Mouse (Mus musculus): ENCODE measurements around the gene Tstd1.
A peak's percentile ranks its signal among the peaks of the same experiment; 100 is the strongest.

Tstd1 gene

GRCm38 (mm10) chr1:171418660-171419059 is at the start of gene Tstd1:
Gene Tstd1 (plus strand): TSS chr1:171418872.
- no peak for DNase-seq (ENCODE audit: low spot score in 2 of 2)

DNA sequence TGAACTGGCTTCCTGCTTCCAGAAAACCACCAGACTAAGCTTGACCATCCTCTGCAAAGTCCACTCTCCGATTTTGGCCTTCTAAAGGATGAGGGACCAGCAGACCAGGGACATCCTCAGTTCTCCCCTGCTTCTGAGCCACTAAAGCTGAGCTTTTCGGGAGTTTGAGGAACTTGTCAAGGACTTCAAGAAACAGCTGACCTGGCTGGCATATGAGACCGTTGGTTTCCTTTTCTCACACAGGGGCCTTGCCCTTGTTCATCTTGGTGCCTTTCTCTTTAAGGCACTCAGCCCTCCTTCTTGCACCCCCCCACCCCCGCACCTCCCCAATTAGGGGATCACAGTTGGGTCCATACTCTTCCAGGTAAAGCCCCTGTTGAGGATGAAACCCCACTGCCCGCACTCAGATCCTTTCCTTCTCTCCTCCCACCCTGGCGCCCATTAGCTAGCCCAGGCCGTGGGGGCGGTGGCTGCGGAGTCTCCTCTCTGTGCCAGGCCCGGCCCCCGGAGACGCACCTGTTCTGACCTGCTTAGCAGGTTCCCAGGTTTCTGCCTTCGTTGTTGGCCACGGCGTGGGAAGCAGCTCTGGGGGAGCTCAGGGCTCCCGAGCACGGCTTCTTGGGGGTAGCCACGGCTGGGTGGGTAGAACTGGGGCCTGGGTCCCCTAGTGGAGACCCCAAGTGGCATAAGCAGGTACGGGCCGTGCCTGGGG is 48.7 kb upstream of the Tstd1 start, which contains the start of gene Nectin4:
TSS of gene Nectin4 (plus strand) at position 255 of the 712 bp plus-strand sequence.
- DNase-seq (ENCODE audit: low spot score in 2 of 2) = peak; percentile 71 to 75

GRCm38 (mm10) chr1:171372880-171373279 is 45.8 kb upstream of the Tstd1 start:
- no peak for DNase-seq (ENCODE audit: low spot score in 2 of 2)

DNA sequence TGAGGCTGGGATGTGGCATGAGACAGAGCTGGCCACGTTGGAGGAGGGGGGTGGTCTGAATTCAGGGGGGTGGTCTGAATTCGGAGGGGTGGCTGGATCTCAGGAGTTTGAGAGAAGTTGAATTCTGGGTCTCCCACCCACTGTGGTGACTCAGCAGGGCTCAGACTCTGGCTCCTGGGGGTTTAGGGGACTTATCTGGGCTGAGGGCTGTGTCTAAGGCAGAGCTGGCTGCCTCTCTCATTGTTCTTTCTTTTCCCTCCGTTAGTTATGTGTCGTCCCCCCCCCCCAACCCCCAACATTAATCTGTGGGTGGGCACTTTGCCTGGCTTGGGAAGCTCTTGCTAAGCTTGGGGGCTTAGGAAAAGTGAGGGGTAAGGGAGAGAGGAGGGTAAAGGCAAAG is 44.7 kb upstream of the Tstd1 start:
- no peak for DNase-seq (ENCODE audit: low spot score in 2 of 2)

- peak; percentile 86 to 87 for DNase-seq (ENCODE audit: low spot score in 2 of 2)
Measured at GRCm38 (mm10) chr1:171375646-171376097, 43.0 kb upstream of the Tstd1 start.

- no peak for DNase-seq (ENCODE audit: low spot score in 2 of 2)
Measured at GRCm38 (mm10) chr1:171378298-171378697, 40.4 kb upstream of the Tstd1 start.

DNA sequence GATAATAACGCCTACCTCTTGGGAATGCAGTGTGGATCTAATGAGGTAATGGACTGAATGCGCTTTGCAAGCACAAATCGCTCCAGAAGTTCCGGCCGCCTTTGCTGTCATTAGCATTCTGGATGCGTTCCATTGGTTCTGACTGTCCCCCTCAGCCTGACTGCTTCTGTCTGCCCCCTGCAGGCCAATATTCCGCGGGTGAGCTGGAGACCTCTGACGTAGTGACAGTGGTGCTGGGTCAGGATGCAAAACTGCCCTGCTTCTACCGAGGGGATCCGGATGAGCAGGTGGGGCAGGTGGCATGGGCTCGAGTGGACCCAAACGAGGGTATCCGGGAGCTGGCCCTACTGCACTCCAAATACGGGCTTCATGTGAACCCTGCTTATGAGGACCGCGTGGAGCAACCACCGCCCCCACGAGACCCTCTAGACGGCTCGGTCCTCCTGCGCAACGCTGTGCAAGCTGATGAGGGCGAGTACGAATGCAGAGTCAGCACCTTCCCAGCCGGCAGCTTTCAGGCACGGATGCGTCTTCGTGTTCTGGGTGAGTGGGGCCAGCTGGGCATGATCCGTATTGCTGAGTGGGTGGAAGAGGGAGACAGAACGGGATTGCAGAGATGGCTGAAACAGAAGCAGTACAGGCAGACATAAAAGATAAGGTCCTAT is 38.6 kb upstream of the Tstd1 start:
- peak in 1 of 2 experiments; percentile 75 for DNase-seq (ENCODE audit: low spot score in 2 of 2)

- DNase-seq (ENCODE audit: low spot score in 2 of 2) = no peak
Measured at GRCm38 (mm10) chr1:171382096-171382620, 36.5 kb upstream of the Tstd1 start.

- DNase-seq (ENCODE audit: low spot score in 2 of 2) = peak; percentile 88 to 89
Measured at GRCm38 (mm10) chr1:171384361-171384760, 34.3 kb upstream of the Tstd1 start.

GRCm38 (mm10) chr1:171385171-171385570 is 33.5 kb upstream of the Tstd1 start:
- DNase-seq (ENCODE audit: low spot score in 2 of 2) = no peak

DNA sequence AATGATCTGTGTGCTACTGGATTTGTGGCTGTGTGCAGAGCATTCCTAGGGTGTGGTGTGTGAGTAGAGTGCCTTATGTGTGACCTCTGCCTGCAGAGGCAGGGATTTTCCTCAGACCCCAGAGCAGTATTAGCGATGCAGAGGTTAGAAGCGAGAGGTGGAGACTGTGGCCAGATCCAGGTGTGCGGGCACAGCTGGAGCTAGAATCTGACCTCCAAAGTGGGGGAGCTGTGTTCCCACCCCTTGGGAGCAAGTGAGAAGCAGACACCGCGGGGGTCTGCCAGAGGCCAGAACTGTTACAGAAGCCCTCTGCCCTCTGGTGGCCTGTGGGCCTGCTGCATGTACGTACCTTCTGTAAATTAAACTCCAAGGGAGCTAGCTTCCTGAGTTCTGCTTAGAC is 31.6 kb upstream of the Tstd1 start:
- DNase-seq (ENCODE audit: low spot score in 2 of 2) = no peak

DNA sequence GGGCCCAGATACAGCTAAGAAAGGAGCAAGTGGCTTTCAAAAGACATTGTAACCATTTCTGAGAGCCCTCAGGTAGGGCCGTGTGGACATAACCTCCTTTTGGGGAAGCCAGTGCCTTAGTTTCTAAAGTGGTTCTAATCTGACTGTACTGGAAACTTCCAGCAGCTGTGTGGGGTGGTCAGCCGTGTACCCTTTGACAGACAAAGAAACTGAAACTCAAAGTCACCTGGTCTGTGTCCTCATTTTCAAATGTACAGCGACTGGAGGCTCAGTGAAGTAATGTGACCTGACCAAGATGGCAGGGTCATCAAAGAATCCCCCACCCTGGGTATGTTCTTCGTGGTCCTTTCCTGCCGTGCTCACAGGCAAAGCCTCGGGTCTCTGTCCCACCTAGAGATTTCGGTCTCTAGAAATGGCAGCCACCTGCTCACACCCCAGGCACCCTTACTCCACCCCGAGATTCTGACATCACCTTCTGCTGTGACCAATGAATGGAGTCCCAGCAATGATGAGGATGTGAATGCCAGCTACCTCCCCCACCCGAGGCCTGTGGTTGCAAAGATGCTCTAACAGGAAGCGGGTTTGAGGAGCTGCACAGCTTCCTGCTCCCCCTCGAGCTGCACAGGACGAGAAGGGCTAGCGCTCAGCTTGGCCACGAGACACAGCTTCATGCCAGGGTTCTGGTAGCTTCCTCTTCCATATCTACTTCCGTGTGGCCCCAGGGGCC is 30.1 kb upstream of the Tstd1 start, which contains the start of gene Arhgap30:
TSS of gene Arhgap30 (plus strand) at position 579 of the 727 bp plus-strand sequence.
- no peak for DNase-seq (ENCODE audit: low spot score in 2 of 2)

- DNase-seq (ENCODE audit: low spot score in 2 of 2) = no peak
Measured at GRCm38 (mm10) chr1:171390101-171390500, 28.6 kb upstream of the Tstd1 start.

GRCm38 (mm10) chr1:171401821-171402220 is 16.9 kb upstream of the Tstd1 start:
- no peak for DNase-seq (ENCODE audit: low spot score in 2 of 2)

DNA sequence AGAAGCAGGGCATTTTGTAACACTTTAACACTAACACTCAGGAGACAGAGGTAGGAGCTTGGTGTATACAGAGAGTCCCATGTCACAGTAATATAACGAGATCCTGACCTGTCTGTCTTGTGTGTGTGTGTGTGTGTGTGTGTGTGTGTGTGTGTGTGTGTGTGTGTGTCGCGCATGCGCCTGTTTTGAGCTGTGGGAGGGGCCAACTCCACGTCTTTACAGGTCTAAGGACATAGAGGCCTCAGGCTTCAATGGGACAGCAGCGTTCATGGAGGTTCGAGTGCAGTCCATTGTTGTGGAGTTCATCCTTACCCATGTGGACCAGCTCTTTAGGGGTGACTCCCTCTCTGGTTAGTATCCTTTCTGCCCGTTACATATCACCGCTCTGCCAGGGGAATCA is 15.7 kb upstream of the Tstd1 start:
- no peak for DNase-seq (ENCODE audit: low spot score in 2 of 2)

DNA sequence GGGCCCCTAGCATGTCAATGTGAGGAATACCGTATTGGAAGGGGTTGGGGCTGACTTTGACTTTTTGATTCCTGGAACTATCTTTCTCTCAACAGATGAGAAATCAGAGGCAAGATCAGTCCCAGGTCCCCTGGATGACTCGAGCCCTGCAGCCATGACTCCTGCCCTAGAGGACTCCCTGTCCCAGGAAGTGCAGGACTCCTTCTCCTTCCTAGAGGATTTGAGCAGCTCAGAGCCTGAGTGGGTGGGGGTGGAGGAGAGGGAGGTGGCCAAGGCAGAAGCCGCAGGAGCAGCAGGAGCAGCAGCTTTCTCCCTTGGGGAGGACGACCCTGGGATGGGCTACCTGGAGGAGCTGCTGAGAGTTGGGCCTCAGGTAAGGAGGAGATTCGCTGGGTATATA is 11.4 kb upstream of the Tstd1 start:
- no peak for DNase-seq (ENCODE audit: low spot score in 2 of 2)

DNA sequence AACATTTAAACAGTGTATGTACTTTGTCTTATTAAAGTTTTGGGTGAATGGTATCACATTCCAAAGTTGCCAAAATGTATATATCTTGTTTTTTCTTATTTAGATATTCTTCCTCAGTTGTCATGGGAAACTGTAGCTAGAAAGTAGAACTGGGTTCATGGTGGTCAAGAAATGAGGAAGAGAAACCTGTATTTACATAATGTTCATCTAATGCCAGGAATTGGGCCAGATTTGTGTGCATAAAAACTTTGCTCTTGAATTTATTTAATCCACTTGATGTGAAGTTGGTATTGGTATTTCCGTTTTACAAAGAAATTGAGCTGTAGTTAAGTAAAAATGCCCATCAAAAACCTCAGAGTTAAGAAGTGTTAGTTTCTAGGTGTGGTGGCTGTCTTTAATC is 8.4 kb upstream of the Tstd1 start:
- DNase-seq (ENCODE audit: low spot score in 2 of 2) = no peak

DNA sequence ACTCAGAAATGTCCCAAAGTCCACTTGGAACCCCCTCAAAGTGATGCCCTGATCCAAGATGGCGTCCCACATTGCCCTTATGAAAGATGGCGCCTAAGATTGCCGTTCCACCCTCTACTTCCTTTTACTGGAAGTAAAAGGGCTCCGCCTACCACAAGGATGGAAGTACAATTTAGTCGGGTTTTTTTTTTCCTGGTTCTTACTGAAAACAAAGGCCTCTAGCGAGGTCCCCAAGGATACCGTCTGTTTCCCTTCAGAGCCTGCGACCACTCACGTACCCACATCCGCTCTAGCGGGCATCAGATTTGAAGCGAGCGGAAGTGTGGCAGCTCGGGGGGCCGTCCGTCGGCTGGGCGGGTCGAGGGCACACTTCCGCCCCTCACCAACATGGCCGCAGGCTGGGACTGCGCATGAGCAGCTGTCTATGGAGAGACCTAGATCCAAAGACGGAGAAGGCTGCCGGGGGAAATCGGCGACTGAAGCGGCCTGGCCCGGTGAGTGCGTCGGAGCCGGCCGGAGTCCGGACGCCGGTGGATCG is 7.7 kb upstream of the Tstd1 start, which contains the start of gene Usf1:
TSS of gene Usf1 (plus strand) at position 367 of the 538 bp plus-strand sequence.
- peak; percentile 92 to 94 for DNase-seq (ENCODE audit: low spot score in 2 of 2)

- DNase-seq (ENCODE audit: low spot score in 2 of 2) = no peak
Measured at GRCm38 (mm10) chr1:171411492-171411941, 7.2 kb upstream of the Tstd1 start.

- DNase-seq (ENCODE audit: low spot score in 2 of 2) = peak in 1 of 2 experiments; percentile 36
Measured at GRCm38 (mm10) chr1:171412001-171412441, 6.7 kb upstream of the Tstd1 start.

DNA sequence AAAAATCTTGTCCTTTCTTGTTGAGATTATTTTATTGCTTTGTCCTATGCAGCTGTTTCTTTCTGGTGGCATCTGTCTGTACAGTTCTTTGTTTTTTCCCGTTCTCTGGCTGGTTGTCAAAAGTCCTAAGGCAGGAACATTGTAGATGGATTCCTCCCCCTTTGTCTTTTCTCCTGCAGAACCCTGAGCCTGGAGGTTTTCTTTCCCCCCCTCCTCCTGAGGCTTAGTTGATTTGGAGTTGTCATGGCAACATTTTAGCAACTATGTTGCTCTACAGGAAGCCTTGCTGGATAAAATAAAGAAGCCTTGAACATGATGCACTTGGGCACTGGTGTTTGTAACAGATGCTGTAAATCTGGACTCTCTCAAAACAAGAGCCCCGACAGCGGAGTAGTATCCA is 6.2 kb upstream of the Tstd1 start:
- DNase-seq (ENCODE audit: low spot score in 2 of 2) = no peak

DNA sequence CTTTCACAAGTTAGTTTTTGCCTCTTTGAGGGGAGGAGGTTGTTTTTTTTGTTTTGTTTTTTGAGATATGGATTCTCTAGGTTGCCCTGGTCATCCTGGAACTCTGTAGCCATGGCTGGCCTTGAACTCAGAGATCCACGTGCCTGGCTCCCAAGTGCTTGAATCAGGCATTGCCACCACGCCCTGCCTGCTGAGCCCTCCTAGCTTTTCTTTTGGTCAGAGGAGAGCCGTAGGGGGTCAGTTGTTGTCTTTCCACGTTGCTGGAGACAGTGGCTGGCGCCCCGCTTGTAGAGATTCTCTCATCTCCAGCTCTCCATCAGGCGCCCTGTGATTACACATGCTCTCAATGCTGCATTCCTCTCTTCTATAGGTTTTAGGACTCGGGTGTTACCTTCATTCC is 5.1 kb upstream of the Tstd1 start:
- DNase-seq (ENCODE audit: low spot score in 2 of 2) = no peak
